Mouse (Mus musculus) left cerebral cortex, postnatal 36 days (tissue): Measurements from ENCODE around the gene Olfr921. TPM values are rescaled to one million over a fixed set of nuclear protein-coding genes. Genes with fewer than 3 reads are reported as not detected.

ENCODE experiments used
- DNase-seq, 2 experiments: peaks; one replicate each; pipeline ENCODE4 v3.0.0; 2021 to 2022; ENCODE audit warnings: low spot score in 2 of 2, mixed read lengths in 1 of 2
- intact Hi-C: fragments of 180-260 bp; cut with DNase I; formaldehyde crosslinking; loops from one replicate; pipeline ENCODE4 v1.15.1; 2025
- total RNA-seq, 2 experiments: library from RNA; stranded (reverse); gene quantifications; 2 replicates each; pipeline ENCODE4 v1.2.3; 2021

Gene Olfr921
- not detected for total RNA-seq

DNA sequence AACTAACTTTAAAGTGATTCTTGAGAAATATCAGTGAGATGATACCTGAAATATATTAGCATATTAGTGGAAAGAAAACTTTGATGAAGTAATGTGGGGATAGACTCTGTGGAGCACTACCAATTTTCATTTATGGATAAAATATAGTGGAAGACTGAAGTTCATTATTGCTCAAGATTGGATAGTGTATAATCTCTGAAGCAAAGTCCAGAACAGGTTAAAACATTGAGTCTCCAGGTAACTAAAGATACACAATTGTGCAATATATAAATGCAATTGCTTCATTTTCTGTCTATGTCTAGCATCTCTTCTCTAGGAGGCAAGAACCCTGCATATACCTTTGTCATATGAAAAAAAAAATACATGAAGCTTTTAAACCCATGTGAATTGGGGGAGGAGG is at the start of gene Olfr921:
Gene Olfr921 (plus strand): TSS at position 301 of the 400 bp plus-strand sequence.
- intact Hi-C loops = no loop called here
- no peak for DNase-seq

DNA sequence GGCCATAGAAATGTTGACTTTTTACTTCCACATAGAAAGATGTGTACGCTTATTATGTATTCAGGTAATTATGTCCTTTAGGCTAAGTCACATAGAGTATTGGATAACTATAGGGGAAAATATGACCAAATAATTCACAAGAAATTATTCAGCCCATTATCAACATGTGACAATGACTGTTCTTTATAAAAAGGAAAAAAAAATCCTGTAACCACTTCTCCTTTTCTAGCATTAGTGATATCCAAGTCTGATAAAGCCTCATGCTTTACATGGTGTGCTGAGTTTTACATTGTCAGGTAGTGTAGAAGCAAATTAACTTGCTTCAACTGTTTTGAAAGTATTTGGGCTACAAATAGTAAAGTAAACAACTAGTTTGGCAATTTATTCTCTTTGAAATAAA is 48.8 kb upstream of the Olfr921 start:
- no peak for DNase-seq
- intact Hi-C loops = no loop called here

- DNase-seq = no peak
- intact Hi-C loops = no loop called here
Measured at GRCm38 (mm10) chr9:38728218-38728617, 44.6 kb upstream of the Olfr921 start.

GRCm38 (mm10) chr9:38741408-38741807 is 31.5 kb upstream of the Olfr921 start:
- intact Hi-C loops = no loop called here
- DNase-seq = no peak

DNA sequence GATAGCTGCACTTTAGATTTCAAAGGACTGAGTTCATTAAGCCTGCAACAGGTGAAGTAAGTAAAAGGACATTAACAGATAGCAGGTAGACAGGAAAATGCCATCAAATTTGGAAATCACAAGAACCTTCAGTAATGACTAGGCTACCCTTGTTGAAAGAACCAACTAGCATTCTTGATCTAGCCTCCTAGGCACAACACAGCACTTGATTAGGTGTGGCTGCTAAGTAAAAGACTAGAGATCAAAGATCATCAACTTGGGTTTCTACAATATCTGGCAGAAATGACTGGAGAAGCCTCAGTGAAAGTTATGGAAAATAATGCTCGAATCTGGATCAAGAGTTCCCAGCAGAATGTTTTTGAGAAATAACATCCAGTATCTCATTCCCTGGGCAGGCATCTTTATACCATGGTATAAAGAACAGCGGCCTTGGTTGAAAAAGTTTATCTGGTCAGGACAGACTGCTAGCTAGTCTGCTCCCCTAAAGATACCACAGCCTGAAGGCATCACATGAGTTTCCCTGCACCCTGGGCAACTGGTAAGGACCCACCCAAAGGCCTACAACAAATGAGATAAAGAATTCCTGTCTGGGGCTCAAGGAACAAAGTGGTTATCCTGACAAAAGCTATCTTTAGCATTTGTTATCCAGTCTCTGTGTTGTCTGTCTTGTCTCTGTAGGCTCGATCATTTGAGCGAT is 28.1 kb upstream of the Olfr921 start:
- no peak for DNase-seq
- intact Hi-C loops = no loop called here

DNA sequence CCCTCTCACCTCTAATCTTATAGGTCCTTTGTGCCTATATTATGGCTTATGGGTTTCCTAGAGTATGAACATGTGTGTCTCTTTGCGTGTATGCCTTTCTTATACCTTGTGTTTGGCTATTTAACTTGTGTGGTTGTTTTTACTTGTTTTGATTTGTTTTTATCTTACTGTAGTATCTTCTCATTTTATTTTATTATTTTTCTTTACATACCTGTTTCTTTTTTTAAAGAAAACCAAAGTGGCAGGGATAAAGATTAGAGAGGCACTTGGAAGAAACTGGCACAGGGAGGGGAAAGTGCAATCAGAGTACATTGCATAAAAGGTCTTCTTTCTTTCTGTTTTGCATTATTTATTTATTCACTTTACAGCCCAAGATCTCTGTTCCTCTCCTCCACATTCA is 20.9 kb upstream of the Olfr921 start, which contains the start of gene Olfr920:
Gene Olfr920 (plus strand): TSS at position 301 of the 400 bp plus-strand sequence.
- DNase-seq = no peak
- intact Hi-C loops = no loop called here

DNA sequence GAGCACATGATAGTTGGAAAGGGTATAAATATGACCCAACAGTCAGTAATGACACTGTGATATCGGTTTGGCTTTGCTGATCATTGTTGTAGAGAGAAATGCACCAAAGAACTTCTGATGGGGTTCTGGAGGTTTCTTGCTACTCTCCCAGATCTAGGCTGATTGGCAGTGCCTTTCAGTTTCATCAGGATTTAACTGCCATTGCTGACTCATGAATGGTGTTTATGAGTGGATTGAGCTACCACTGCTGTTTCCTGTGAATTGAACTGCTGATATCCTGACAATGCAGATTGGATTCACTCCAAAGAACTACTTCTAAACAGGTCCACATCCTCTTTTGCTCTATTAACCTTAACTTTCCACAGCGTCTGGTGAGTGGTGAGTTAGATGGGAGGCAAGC is 19.8 kb downstream of the Olfr921 start:
- DNase-seq = no peak
- intact Hi-C loops = no loop called here

DNA sequence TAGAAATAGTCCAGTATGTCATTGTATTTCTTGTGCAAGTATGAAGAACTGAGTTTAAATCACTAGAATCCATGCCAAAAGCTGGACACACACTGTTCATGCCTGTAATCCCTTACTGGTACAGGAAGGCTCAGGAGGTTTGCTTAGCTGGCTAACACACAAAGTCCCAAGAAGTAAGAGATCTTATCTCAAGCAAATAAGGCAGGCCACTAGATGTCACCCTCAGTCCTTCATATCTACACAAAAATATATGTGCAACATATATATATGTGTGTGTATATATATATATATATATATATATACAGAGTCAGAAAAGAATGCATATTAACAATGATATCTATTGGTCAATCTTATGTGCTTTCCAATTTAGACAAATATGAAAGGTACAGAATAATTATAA is 32.8 kb downstream of the Olfr921 start:
- DNase-seq = no peak
- intact Hi-C loops = no loop called here

DNA sequence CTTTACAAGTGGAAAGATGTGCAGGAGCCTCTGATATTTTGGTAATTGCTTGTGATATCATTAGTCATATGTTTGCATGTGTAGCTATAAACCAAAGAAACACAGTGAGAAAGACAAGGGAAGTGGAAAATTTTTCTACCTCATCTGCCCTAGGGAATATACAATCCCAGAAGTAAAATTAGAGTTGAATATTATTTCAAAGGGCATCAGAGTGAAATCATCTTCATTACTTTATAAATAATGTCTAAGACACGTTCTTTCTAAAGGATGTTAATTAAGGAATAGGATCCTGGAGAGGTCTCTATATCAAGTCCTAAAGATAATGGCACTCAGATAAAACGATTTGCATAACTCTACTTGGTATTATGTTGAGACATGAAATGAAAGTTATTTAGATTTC is 41.4 kb downstream of the Olfr921 start, which contains the start of gene Olfr922:
Gene Olfr922 (plus strand): TSS at position 301 of the 400 bp plus-strand sequence.
- no peak for DNase-seq
- intact Hi-C loops = no loop called here

GRCm38 (mm10) chr9:38815458-38815986 is 42.7 kb downstream of the Olfr921 start:
- intact Hi-C loops = no loop called here
- no peak for DNase-seq

- DNase-seq = no peak
- intact Hi-C loops = no loop called here
Measured at GRCm38 (mm10) chr9:38826245-38826644, 53.4 kb downstream of the Olfr921 start, which contains the start of gene Olfr923. Olfr923 (plus strand) TSS chr9:38826545.

Other genes with a start within 250 kb of the Olfr921 start
- not detected for gene Olfr910, start 235.2 kb upstream of the Olfr921 start, total RNA-seq
- not detected for gene Olfr912, start 192.9 kb upstream of the Olfr921 start, total RNA-seq
- gene Olfr913, start 180.3 kb upstream of the Olfr921 start, total RNA-seq = not detected
- not detected for gene Olfr914, start 168.0 kb upstream of the Olfr921 start, total RNA-seq
- gene Olfr916, start 113.2 kb upstream of the Olfr921 start, total RNA-seq = not detected
- not detected for gene Olfr917, start 107.2 kb upstream of the Olfr921 start, total RNA-seq
- gene Olfr918, start 98.5 kb upstream of the Olfr921 start, total RNA-seq = not detected
- gene Olfr919, start 69.4 kb upstream of the Olfr921 start, total RNA-seq = not detected
- gene Vwa5a, start 54.8 kb upstream of the Olfr921 start, total RNA-seq = 1 to 10 TPM; 7.9 to 8.0 TPM
- gene Olfr920, start 20.8 kb upstream of the Olfr921 start, total RNA-seq = under 1 TPM in 1 of 2 experiments, not detected in 1; 0.11 TPM
- not detected for gene Olfr922, start 41.5 kb downstream of the Olfr921 start, total RNA-seq
- not detected for gene Olfr923, start 53.5 kb downstream of the Olfr921 start, total RNA-seq
- not detected for gene Olfr924, start 71.4 kb downstream of the Olfr921 start, total RNA-seq
- gene Olfr26, start 82.0 kb downstream of the Olfr921 start, total RNA-seq = not detected
- gene Olfr926, start 104.1 kb downstream of the Olfr921 start, total RNA-seq = not detected
- not detected for gene Olfr930, start 156.7 kb downstream of the Olfr921 start, total RNA-seq
- gene Olfr933, start 199.2 kb downstream of the Olfr921 start, total RNA-seq = not detected
- not detected for gene Olfr934, start 215.2 kb downstream of the Olfr921 start, total RNA-seq
- not detected for gene Olfr935, start 226.6 kb downstream of the Olfr921 start, total RNA-seq